Mouse (Mus musculus) hindbrain, embryonic 11.5 days (tissue): ENCODE data around the gene Ctla4. TPM values are rescaled to one million over a fixed set of nuclear protein-coding genes. Genes with fewer than 3 reads are reported as not detected.

Source experiments
- ATAC-seq: fragments of 200-750 bp; cut with Nextera tagmentation; 2 replicates; pipeline ENCODE4 v1.8.0; 2017; ENCODE audit warnings: mild to moderate bottlenecking, moderate TSS enrichment, moderate library complexity; ENCODE audit not compliant: low FRiP score
- DNase-seq: peaks from one replicate; pipeline ENCODE4 v3.0.0-alpha.2; 2015; ENCODE audit warnings: low spot score
- H3K27ac ChIP-seq: fragments of 300-500 bp; sonication (generic); 2 replicates; pipeline ENCODE4 v1.5.1; 2014; ENCODE audit warnings: mild to moderate bottlenecking, low read depth, low read length
- H3K27me3 ChIP-seq: fragments of 300-500 bp; sonication (generic); 2 replicates; pipeline ENCODE4 v1.6.1; 2014; ENCODE audit warnings: mild to moderate bottlenecking, low read length, moderate library complexity, mixed read lengths; ENCODE audit not compliant: control insufficient read depth, insufficient read depth
- H3K36me3 ChIP-seq: fragments of 300-500 bp; sonication (generic); 2 replicates; pipeline ENCODE4 v1.6.1; 2014; ENCODE audit warnings: mild to moderate bottlenecking, low read length, moderate library complexity, mixed read lengths; ENCODE audit not compliant: control insufficient read depth, insufficient read depth
- H3K4me1 ChIP-seq: fragments of 300-500 bp; sonication (generic); replicated peaks from 2 replicates; pipeline ENCODE4 v1.6.1; 2014; ENCODE audit warnings: low read length, mixed read lengths; ENCODE audit not compliant: control insufficient read depth, insufficient read depth
- H3K4me2 ChIP-seq: fragments of 300-500 bp; sonication (generic); replicated peaks from 2 replicates; pipeline ENCODE4 v1.6.1; 2014; ENCODE audit warnings: mild to moderate bottlenecking, low read depth, low read length
- H3K4me3 ChIP-seq: fragments of 300-500 bp; sonication (generic); 2 replicates; pipeline ENCODE4 v1.5.1; 2014; ENCODE audit warnings: low read depth, low read length
- H3K9ac ChIP-seq: fragments of 300-500 bp; sonication (generic); 2 replicates; pipeline ENCODE4 v1.6.1; 2014; ENCODE audit warnings: low read depth, low read length
- H3K9me3 ChIP-seq: fragments of 300-500 bp; sonication (generic); 2 replicates; pipeline ENCODE4 v1.6.1; 2016; ENCODE audit warnings: low read length; ENCODE audit not compliant: control insufficient read depth
- WGBS: fragments of 180-500 bp; shearing (Covaris S2); extraction: QIAGEN DNeasy Blood & Tissue Kit; methylation state at CpG from one replicate; pipeline ENCODE4 v1.1.7; 2014; 5-methylcytosine and 5-hydroxymethylcytosine counted together
- polyA plus RNA-seq: library from polyadenylated mRNA; unstranded; fragments of >200 nt; fragmentation: Nextera tagmentation; extraction: Ambion mirVana; gene quantifications from 2 replicates; pipeline ENCODE4 v1.2.1, GENCODE M21; 2014

Gene Ctla4
- polyA plus RNA-seq, 1 experiment from 2014 or later = not detected

DNA sequence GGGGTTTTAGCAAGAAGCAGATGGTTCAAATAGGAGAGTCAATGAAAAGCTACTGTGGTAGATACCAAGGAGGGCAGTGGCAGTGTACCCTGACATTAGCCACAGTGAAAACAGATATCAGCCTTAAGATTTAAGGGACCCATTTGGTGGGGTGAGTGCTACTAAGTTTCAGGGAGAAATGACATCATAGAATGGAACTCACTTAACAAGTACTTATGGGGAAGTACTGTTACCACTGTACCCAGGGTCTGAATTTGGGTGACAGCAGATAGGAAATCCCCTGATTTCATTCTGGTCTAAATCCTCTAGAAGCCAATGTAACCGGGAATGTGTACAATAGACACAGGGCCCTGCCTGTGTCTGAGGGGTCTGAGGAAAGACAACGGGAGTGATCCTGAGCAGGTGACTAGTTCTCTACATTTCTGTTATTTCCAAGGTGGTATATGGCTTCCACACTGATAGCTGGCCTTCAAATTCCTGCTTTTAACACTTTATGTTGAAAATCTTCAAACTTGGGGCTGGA lies 17.7 kb downstream of the Ctla4 start:
- H3K36me3 ChIP-seq = no peaks in the 10 kb centered on the region
- H3K27ac ChIP-seq = no peak overlapping the region
- DNase-seq (no peak), ATAC-seq (no peak)
- H3K9me3 ChIP-seq = no peaks in the 10 kb centered on the region
- H3K27me3 ChIP-seq = no peaks in the 10 kb centered on the region
- 91% methylated on average over 2 of the region's 2 CpGs for WGBS
- no peak overlapping the region for H3K4me2 ChIP-seq
- H3K4me3 ChIP-seq = no peak overlapping the region
- H3K4me1 ChIP-seq = no peaks in the 10 kb centered on the region
- H3K9ac ChIP-seq = no peak overlapping the region

DNA sequence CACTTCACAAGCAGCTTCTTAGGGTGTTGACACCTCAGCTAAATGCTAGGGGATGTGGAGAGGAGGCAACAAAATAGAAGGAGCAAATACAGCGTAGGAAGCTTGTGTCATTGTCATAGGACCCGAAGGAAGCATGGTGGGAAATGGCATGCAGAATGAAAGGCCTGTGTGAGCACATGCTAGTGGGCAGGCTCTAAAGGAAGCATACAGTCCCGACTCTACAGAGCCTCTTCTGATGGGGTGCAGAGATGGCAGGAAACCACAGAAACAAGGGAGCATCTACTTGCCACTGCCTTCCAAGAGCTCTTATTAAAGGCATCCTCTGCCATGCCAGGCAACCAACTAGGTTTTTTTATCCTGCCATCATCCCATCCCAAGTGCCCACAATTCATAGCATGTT lies 20.7 kb downstream of the Ctla4 start:
- 89% methylated on average over 3 of the region's 3 CpGs for WGBS
- Histone ChIP-seq H3K4me2 (no peak overlapping the region), H3K9ac (no peak overlapping the region), H3K27ac (no peak overlapping the region), H3K36me3 (no peaks in the 10 kb centered on the region), H3K27me3 (no peaks in the 10 kb centered on the region), H3K4me3 (no peak overlapping the region), H3K4me1 (no peaks in the 10 kb centered on the region), H3K9me3 (no peaks in the 10 kb centered on the region)
- ATAC-seq = no peak
- DNase-seq = no peak

DNA sequence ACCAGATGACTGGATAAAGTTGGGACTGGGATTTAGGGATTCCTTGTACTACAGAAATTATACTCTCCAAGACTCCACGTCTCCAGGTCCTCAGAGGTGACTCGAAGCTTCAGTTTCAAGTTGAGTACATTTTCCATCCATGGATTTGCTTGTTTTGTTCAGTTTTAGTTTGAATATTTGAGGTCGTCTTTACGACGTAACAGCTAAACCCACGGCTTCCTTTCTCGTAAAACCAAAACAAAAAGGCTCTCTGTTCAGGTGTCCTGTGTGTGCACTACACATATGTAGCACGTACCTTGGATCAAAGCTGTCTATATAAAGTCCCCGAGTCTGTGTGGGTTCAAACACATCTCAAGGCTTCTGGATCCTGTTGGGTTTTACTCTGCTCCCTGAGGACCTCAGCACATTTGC lies 22.0 kb downstream of the Ctla4 start:
- H3K27ac ChIP-seq = no peak overlapping the region
- H3K4me3 ChIP-seq = no peak overlapping the region
- WGBS = 89% methylated on average over 9 of the region's 9 CpGs
- no peak for DNase-seq
- no peaks in the 10 kb centered on the region for H3K27me3 ChIP-seq
- no peaks in the 10 kb centered on the region for H3K36me3 ChIP-seq
- no peak for ATAC-seq
- H3K9me3 ChIP-seq = no peaks in the 10 kb centered on the region
- no peak overlapping the region for H3K9ac ChIP-seq
- no peak overlapping the region for H3K4me2 ChIP-seq
- H3K4me1 ChIP-seq = no peaks in the 10 kb centered on the region

DNA sequence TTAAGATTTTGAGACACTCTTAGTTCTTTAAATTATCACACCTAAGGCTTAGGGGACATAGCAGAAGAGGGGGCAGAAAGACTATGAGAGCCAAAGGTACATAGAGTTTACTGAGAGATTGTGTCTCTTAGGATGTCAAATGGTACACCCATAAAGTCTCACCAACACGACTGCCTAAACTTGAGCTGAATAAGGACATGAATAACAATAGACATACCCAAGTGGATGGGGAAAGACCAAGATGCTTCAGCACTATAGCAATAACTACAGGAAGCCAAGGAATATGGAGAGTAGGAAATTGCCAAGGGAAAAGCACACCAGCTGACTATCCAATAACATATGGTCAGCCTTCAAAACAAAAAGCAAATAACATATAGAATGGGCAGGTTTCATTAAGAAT lies 22.9 kb downstream of the Ctla4 start:
- H3K36me3 ChIP-seq = no peaks in the 10 kb centered on the region
- ATAC-seq (no peak), DNase-seq (no peak)
- H3K9me3 ChIP-seq = no peaks in the 10 kb centered on the region
- no peak overlapping the region for H3K4me2 ChIP-seq
- WGBS = 73% methylated on average over 1 of the region's 1 CpGs
- H3K27ac ChIP-seq = no peak overlapping the region
- no peaks in the 10 kb centered on the region for H3K4me1 ChIP-seq
- H3K27me3 ChIP-seq = no peaks in the 10 kb centered on the region
- no peak overlapping the region for H3K4me3 ChIP-seq
- no peak overlapping the region for H3K9ac ChIP-seq

DNA sequence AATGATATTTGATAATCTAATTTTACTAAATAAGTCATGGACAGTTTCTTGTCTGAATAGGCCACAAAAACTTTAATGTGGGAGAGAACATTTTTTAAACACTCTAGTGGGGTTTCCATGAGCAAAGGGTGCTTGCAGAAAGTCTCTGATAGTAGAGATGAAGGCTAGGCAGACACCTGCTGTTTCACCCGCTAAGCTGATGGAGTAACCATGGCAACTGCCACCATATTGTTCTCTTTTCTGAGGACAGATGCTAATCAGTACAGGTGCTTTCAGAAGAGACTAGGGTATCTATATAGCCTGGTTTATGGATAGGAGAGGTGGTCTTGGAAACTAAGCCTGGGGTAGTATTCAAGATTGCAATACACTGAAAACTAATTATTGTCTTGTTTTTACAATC lies 24.0 kb downstream of the Ctla4 start:
- Histone ChIP-seq H3K4me3 (no peak overlapping the region), H3K9ac (no peak overlapping the region), H3K4me2 (no peak overlapping the region), H3K4me1 (no peaks in the 10 kb centered on the region), H3K27me3 (no peaks in the 10 kb centered on the region), H3K27ac (no peak overlapping the region), H3K36me3 (no peaks in the 10 kb centered on the region), H3K9me3 (no peaks in the 10 kb centered on the region)
- 33% methylated on average over 1 of the region's 1 CpGs for WGBS
- DNase-seq (no peak), ATAC-seq (no peak)

DNA sequence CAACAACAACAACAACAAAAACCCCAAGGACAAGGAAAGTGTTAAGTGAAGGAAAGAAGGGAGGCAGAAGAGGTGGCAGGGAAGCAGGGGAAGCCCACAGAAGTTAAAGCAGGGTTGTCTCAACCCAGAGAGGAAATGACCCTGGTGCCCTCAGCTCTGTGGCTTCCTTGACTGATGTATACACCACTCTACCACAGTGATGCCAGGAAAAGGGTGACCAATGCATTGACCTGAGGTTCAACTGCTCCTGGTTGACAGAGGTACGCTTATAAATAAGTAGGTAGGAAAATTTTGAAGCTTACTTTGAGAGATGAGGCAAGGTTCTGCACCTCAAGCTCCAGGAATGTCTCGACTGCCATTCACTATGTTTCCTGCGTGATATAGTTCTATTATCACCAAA lies 24.8 kb downstream of the Ctla4 start:
- Histone ChIP-seq H3K27ac (no peak overlapping the region), H3K9ac (no peak overlapping the region), H3K4me2 (no peak overlapping the region), H3K4me1 (no peaks in the 10 kb centered on the region), H3K36me3 (no peaks in the 10 kb centered on the region), H3K4me3 (no peak overlapping the region), H3K27me3 (no peaks in the 10 kb centered on the region), H3K9me3 (no peaks in the 10 kb centered on the region)
- 85% methylated on average over 3 of the region's 3 CpGs for WGBS
- DNase-seq (no peak), ATAC-seq (no peak)

DNA sequence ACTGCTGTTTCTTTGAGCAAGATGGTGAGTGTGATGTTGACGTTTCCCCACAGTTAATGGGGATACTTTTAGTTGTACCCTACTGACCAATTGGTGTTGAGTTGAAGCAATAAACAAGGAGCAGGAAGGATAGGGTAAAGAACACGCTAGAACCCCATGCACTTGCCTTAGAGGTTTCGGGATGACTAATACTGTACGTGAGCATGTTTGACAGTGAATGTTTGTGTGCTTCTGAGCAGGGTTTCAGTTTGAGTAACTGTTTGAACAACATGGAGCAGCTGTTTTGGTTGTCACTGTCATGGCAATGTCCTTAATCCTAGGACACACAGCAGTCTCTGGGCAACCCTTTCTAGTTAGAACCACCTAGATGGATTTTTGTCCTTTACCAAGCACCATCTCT lies 26.5 kb downstream of the Ctla4 start:
- ATAC-seq = no peak
- H3K4me1 ChIP-seq = no peaks in the 10 kb centered on the region
- 88% methylated on average over 4 of the region's 4 CpGs for WGBS

DNA sequence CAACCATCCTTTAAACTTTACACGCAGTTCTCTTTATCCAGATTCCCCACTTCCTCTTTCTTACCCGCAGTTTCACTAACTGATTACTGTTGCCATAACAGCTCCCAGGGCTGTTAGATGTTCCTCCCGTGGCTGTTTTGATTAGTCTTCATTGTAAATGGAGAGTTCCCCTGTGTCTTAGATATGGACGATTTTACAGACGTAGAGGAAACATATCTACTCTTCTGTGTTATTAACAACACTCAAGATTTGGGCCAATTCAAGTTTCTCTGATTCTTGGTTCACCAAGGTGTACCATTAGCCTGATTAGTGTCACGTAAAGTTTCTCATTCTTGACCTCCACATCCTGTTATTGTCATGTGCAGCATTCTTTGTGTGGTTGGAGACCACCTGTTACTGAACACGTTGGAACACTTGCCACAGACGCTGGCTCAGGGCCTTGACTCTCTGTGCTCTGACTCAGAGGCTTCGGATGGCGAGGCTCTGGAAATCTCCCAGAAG lies 29.5 kb downstream of the Ctla4 start:
- Histone ChIP-seq H3K4me1 (no peaks in the 10 kb centered on the region), H3K4me3 (no peak overlapping the region), H3K4me2 (no peak overlapping the region), H3K27me3 (no peaks in the 10 kb centered on the region), H3K9ac (no peak overlapping the region), H3K9me3 (no peaks in the 10 kb centered on the region), H3K27ac (no peak overlapping the region), H3K36me3 (no peaks in the 10 kb centered on the region)
- ATAC-seq (no peak), DNase-seq (no peak)
- 78% methylated on average over 10 of the region's 10 CpGs for WGBS

More for the DNA sequence above, 26.5 kb downstream of the Ctla4 start:
- Histone ChIP-seq H3K27me3 (no peaks in the 10 kb centered on the region), H3K9ac (no peak overlapping the region), H3K9me3 (no peaks in the 10 kb centered on the region), H3K36me3 (no peaks in the 10 kb centered on the region), H3K4me2 (no peak overlapping the region), H3K4me3 (no peak overlapping the region), H3K27ac (no peak overlapping the region)
- no peak for DNase-seq

DNA sequence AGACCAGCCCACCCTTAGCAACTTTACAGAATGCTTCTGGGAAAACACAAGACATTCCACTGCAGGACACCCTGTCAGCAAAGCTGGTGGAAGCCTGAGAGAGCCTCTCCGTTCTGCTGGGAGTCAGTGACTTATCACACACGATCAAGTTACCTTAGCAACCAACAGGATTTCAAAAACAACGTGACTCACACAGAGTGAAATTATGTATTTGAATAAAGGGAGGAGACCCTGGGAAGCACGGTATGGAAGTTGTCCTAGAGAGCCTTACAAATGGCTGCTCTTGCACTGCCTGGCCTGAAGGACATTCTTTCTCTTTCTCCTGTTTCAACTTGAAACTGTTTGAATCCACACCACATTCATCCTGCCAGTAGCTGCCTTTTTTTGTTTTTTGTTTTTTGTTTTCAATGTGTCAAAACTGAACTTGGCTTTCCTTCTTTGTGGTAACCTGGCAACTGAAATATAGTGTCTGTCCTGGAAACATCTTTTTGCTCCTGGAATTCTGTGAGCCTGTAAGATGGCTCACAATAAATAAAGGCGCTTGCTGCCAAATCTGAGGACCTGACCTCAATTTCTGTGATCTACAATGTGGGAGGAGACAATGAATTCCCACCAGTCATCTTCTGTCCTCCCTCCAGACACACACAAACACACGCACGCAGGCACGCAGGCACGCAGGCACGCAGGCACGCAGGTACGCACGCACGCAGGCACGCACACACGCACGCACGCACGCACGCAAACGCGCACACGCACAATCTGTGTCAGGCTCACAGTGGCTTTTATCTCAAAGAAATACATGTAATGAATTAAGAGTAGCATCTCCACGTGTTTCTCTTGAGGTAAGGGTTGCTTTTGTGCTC lies 33.9 kb downstream of the Ctla4 start:
- H3K4me3 ChIP-seq = no peak overlapping the region
- no peak overlapping the region for H3K4me2 ChIP-seq
- DNase-seq (no peak), ATAC-seq (no peak)
- no peaks in the 10 kb centered on the region for H3K36me3 ChIP-seq
- H3K27ac ChIP-seq = no peak overlapping the region
- H3K9me3 ChIP-seq = no peaks in the 10 kb centered on the region
- 83% methylated on average over 24 of the region's 24 CpGs for WGBS
- no peaks in the 10 kb centered on the region for H3K4me1 ChIP-seq
- H3K9ac ChIP-seq = no peak overlapping the region
- no peaks in the 10 kb centered on the region for H3K27me3 ChIP-seq
